Mouse (Mus musculus): Measurements from ENCODE around the gene Zfp663. TPM values are rescaled to one million over a fixed set of nuclear protein-coding genes. Genes with fewer than 3 reads are reported as not detected.

Gene Zfp663
- polyA plus RNA-seq, 1 experiment from 2014 or later = 0.20 TPM

GRCm38 (mm10) chr2:165328746-165329145 lies 39.8 kb downstream of the Zfp663 start:
- no peak overlapping the region for H3K27ac ChIP-seq
- no peak overlapping the region for H3K9ac ChIP-seq
- H3K36me3 ChIP-seq = no peaks in the 10 kb centered on the region
- H3K4me1 ChIP-seq (replicated peaks) = peaks cover 26% of the 10 kb centered on the region
- 58% methylated on average over 5 of the region's 5 CpGs for WGBS
- no peak overlapping the region for H3K4me2 ChIP-seq
- no peaks in the 10 kb centered on the region for H3K27me3 ChIP-seq
- no peaks in the 10 kb centered on the region for H3K9me3 ChIP-seq (replicated peaks)
- ATAC-seq (replicated peaks; ENCODE audit: insufficient number of reproducible peaks, insufficient read depth, low FRiP score, low read depth) = no peak
- H3K4me3 ChIP-seq = no peak overlapping the region

- no peak for ATAC-seq (replicated peaks; ENCODE audit: insufficient number of reproducible peaks, insufficient read depth, low FRiP score, low read depth)
- H3K27me3 ChIP-seq = no peaks in the 10 kb centered on the region
- H3K27ac ChIP-seq = no peak overlapping the region
- peak overlapping the region; percentile 78 for H3K4me2 ChIP-seq
- peaks cover 26% of the 10 kb centered on the region for H3K4me1 ChIP-seq (replicated peaks)
- H3K4me3 ChIP-seq = peak overlapping the region; percentile 89
- no peak overlapping the region; the same call in 1 of the 2 replicates for H3K9ac ChIP-seq
- WGBS = 32% methylated on average over 7 of the region's 7 CpGs
- H3K9me3 ChIP-seq (replicated peaks) = no peaks in the 10 kb centered on the region
- no peaks in the 10 kb centered on the region for H3K36me3 ChIP-seq
These were observed 41.1 kb downstream of the Zfp663 start for GRCm38 (mm10) chr2:165327386-165327785.

GRCm38 (mm10) chr2:165326304-165327190 lies 42.0 kb downstream of the Zfp663 start, which contains the start of gene Elmo2:
Gene Elmo2 (minus strand): TSS chr2:165326479.
- no peaks in the 10 kb centered on the region for H3K36me3 ChIP-seq
- peak; percentile 98 for ATAC-seq (replicated peaks; ENCODE audit: insufficient number of reproducible peaks, insufficient read depth, low FRiP score, low read depth)
- peak within 1 kb of the TSS; percentile 91 for H3K9ac ChIP-seq
- H3K9me3 ChIP-seq (replicated peaks) = no peaks in the 10 kb centered on the region
- under 1% methylated on average over 55 of the region's 55 CpGs for WGBS
- H3K4me3 ChIP-seq = peak within 1 kb of the TSS; percentile 89
- peak within 1 kb of the TSS; percentile 62 for H3K27ac ChIP-seq
- no peaks in the 10 kb centered on the region for H3K27me3 ChIP-seq
- peak within 1 kb of the TSS; percentile 78 for H3K4me2 ChIP-seq
- H3K4me1 ChIP-seq (replicated peaks) = peaks cover 34% of the 10 kb centered on the region

GRCm38 (mm10) chr2:165325521-165326303 lies 42.8 kb downstream of the Zfp663 start:
- peak overlapping the region; percentile 91 for H3K9ac ChIP-seq
- H3K27me3 ChIP-seq = no peaks in the 10 kb centered on the region
- peak overlapping the region; percentile 89 for H3K4me3 ChIP-seq
- no peaks in the 10 kb centered on the region for H3K36me3 ChIP-seq
- peaks cover 43% of the 10 kb centered on the region for H3K4me1 ChIP-seq (replicated peaks)
- peak overlapping the region; percentile 68 for H3K4me2 ChIP-seq
- under 1% methylated on average over 30 of the region's 30 CpGs for WGBS
- peak overlapping the region; percentile 55 for H3K27ac ChIP-seq
- no peaks in the 10 kb centered on the region for H3K9me3 ChIP-seq (replicated peaks)
- peak; percentile 15; the same call in 1 of the 2 replicates for ATAC-seq (replicated peaks; ENCODE audit: insufficient number of reproducible peaks, insufficient read depth, low FRiP score, low read depth)

GRCm38 (mm10) chr2:165323928-165324327 lies 44.6 kb downstream of the Zfp663 start:
- no peak for ATAC-seq (replicated peaks; ENCODE audit: insufficient number of reproducible peaks, insufficient read depth, low FRiP score, low read depth)
- Histone ChIP-seq H3K9me3 (replicated peaks) (no peaks in the 10 kb centered on the region), H3K36me3 (no peaks in the 10 kb centered on the region), H3K9ac (no peak overlapping the region), H3K4me1 (replicated peaks) (peaks cover 60% of the 10 kb centered on the region), H3K4me3 (no peak overlapping the region), H3K4me2 (0 out of 2 replicates have a peak overlapping the region, but pooled peaks have one; percentile 68), H3K27ac (no peak overlapping the region), H3K27me3 (no peaks in the 10 kb centered on the region)
- 66% methylated on average over 5 of the region's 5 CpGs for WGBS

- Histone ChIP-seq H3K36me3 (no peaks in the 10 kb centered on the region), H3K27ac (no peak overlapping the region), H3K4me3 (no peak overlapping the region), H3K4me2 (no peak overlapping the region), H3K4me1 (replicated peaks) (peaks cover 64% of the 10 kb centered on the region), H3K9ac (no peak overlapping the region), H3K9me3 (replicated peaks) (no peaks in the 10 kb centered on the region), H3K27me3 (no peaks in the 10 kb centered on the region)
- ATAC-seq (replicated peaks; ENCODE audit: insufficient number of reproducible peaks, insufficient read depth, low FRiP score, low read depth) = no peak
- WGBS = 76% methylated on average over 5 of the region's 5 CpGs
These were observed 45.0 kb downstream of the Zfp663 start for GRCm38 (mm10) chr2:165323484-165323883.

GRCm38 (mm10) chr2:165321981-165322735 lies 46.4 kb downstream of the Zfp663 start:
- Histone ChIP-seq H3K27me3 (no peaks in the 10 kb centered on the region), H3K9ac (no peak overlapping the region), H3K36me3 (no peaks in the 10 kb centered on the region), H3K9me3 (replicated peaks) (no peaks in the 10 kb centered on the region), H3K27ac (peak overlapping the region; percentile 78), H3K4me2 (no peak overlapping the region), H3K4me1 (replicated peaks) (peaks cover 73% of the 10 kb centered on the region), H3K4me3 (no peak overlapping the region)
- 79% methylated on average over 22 of the region's 22 CpGs for WGBS
- ATAC-seq (replicated peaks; ENCODE audit: insufficient number of reproducible peaks, insufficient read depth, low FRiP score, low read depth) = no peak

GRCm38 (mm10) chr2:165321381-165321888 lies 47.1 kb downstream of the Zfp663 start:
- WGBS = 65% methylated on average over 8 of the region's 8 CpGs
- H3K4me2 ChIP-seq = peak overlapping the region; percentile 29
- H3K27me3 ChIP-seq = no peaks in the 10 kb centered on the region
- H3K9ac ChIP-seq = no peak overlapping the region
- ATAC-seq (replicated peaks; ENCODE audit: insufficient number of reproducible peaks, insufficient read depth, low FRiP score, low read depth) = no peak
- H3K4me3 ChIP-seq = no peak overlapping the region; the same call in 1 of the 2 replicates
- no peaks in the 10 kb centered on the region for H3K9me3 ChIP-seq (replicated peaks)
- H3K27ac ChIP-seq = peak overlapping the region; percentile 78
- peaks cover 77% of the 10 kb centered on the region for H3K4me1 ChIP-seq (replicated peaks)
- H3K36me3 ChIP-seq = no peaks in the 10 kb centered on the region

- no peaks in the 10 kb centered on the region for H3K27me3 ChIP-seq
- no peak overlapping the region for H3K4me3 ChIP-seq
- peaks cover 2% of the 10 kb centered on the region for H3K36me3 ChIP-seq
- H3K27ac ChIP-seq = peak overlapping the region; percentile 78
- peaks cover 76% of the 10 kb centered on the region for H3K4me1 ChIP-seq (replicated peaks)
- peak overlapping the region; percentile 29; the same call in 1 of the 2 replicates for H3K4me2 ChIP-seq
- ATAC-seq (replicated peaks; ENCODE audit: insufficient number of reproducible peaks, insufficient read depth, low FRiP score, low read depth) = peak; percentile 32; the same call in 1 of the 2 replicates
- H3K9me3 ChIP-seq (replicated peaks) = no peaks in the 10 kb centered on the region
- H3K9ac ChIP-seq = no peak overlapping the region
- 40% methylated on average over 12 of the region's 12 CpGs for WGBS
These were observed 47.9 kb downstream of the Zfp663 start for GRCm38 (mm10) chr2:165320531-165321150.

- Histone ChIP-seq H3K27me3 (no peaks in the 10 kb centered on the region), H3K4me1 (replicated peaks) (peaks cover 65% of the 10 kb centered on the region), H3K4me3 (no peak overlapping the region), H3K36me3 (peaks cover 14% of the 10 kb centered on the region), H3K9ac (no peak overlapping the region), H3K9me3 (replicated peaks) (no peaks in the 10 kb centered on the region), H3K27ac (peak overlapping the region; percentile 78), H3K4me2 (no peak overlapping the region)
- no peak for ATAC-seq (replicated peaks; ENCODE audit: insufficient number of reproducible peaks, insufficient read depth, low FRiP score, low read depth)
- 28% methylated on average over 4 of the region's 4 CpGs for WGBS
These were observed 49.0 kb downstream of the Zfp663 start for GRCm38 (mm10) chr2:165319503-165319902.

All from heart, embryonic 15.5 days (tissue).